Mouse (Mus musculus) CD8-positive naive resting alpha-beta T cell, adult 57 days (primary cell): ENCODE measurements around the gene Crtap. TPM values are rescaled to one million over a fixed set of nuclear protein-coding genes. Genes with fewer than 3 reads are reported as not detected.

Experiments used
- total RNA-seq: library from RNA; stranded (reverse); gene quantifications from one replicate; pipeline ENCODE4 v1.2.4, GENCODE M21; 2023

Gene Crtap
- total RNA-seq = 9.2 TPM

DNA sequence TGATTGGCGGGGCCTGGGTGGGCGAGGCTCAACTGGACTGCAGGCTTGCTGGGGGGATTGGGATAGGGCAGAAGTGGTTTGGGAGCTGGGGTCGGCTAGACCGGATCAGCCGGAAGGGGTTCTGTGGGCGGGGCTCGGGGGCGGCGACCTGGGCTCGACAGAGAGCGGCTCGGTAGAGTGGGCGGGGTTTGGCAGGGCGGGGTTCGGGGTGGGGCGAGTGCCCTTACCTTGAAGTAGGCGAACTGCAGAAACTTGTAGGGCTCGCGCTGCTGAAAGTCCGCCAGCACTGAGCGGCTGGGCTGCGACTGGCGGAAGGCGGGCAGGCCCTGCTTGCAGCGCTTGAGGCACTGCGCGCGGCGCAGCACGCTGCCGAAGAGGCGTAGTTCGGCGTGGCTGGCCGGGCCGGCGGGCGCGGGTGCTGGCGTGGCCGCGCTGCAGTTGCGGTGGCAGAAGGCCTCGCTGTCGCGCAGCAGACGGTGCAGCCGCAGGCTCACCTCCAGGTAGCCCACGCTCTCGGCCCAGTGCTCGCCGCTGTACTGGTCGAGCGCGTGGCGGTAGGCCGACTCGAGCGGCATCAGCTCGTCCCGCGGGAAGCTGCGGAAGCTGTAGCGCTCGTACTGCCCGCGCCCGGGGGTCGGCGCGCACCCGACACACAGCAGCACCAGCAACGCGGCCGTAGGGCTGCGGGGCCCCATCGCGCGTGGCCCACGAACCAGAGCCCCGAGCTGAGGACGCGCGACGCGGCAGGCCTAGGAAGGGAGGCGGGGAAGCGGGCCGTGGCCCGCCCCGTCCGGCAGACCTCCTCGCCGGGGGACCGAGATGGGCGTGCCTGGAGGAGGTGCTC is at the start of gene Crtap:
TSS of gene Crtap (minus strand) at position 771 of the 844 bp plus-strand sequence.

DNA sequence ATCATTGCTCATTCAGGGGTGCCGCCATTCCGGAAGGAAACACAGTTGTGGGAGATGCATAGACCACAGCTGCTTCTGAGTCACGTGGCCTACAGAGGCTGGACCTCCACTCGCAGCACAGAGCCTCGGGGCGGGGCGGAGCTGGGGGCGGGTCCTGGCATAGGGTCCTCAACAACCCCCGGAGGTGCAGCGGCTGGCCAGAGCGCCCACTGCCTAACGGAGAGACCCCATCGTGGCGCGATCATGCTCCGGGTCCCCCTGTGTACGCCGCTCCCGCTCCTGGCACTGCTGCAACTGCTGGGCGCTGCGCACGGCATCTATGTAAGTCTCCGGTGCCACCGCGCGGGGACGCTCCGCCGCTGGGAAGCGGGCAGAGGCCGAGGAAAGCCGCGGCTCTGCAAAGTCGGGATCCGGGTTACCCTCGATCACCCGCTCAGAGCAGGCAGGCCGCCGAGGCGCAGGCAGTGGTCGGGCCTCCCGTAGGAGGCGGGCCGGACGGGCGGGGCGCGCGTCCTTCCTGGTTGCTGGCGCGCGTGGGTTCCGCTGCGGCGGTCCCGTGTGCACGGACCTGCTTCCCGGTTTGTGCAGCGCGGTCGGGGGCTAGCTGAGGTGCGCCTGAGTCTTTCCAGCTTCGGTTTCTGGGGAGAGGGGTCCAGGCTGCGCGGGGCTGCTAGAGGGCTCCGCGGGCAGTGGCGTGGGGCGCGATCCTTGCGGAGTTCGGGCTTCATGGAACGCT is 10.6 kb upstream of the Crtap start, which contains the start of the genes Glb1 and Tmppe:
TSS of gene Glb1 (plus strand) at position 128 of the 736 bp plus-strand sequence.
TSS of gene Tmppe (plus strand) at position 157 of the 736 bp plus-strand sequence.

DNA sequence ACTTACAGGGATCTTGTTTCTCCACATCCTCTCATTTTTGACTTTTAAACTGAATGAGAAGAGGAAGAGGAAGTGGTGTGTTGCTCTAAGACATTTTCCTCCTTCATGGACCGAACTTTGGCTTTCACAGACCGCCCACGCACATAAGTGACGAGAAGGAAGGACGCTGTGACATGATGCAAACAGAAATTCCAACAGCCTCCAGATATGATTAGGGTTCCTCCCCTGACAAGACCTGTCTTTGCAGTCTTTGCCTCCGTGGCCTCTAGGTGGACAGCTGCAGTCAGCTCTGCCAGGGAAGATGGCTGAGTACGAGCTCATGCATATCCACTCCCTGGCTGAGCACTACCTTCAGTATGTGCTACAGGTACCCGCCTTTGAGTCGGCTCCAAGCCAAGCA is 60.6 kb downstream of the Crtap start, which contains the start of gene Bcl2a1c:
TSS of gene Bcl2a1c (plus strand) at position 281 of the 400 bp plus-strand sequence.

Other genes starting within 250 kb of the Crtap start
- gene Bcl2a1c, start 60.5 kb downstream of the Crtap start, total RNA-seq = not detected
- 20.2 TPM for gene Glb1, start 10.4 kb upstream of the Crtap start, total RNA-seq
- gene Tmppe, start 10.4 kb upstream of the Crtap start, total RNA-seq = 13.1 TPM
- 0.61 TPM for gene Ccr4, start 114.2 kb upstream of the Crtap start, total RNA-seq
- gene C130032M10Rik, start 125.0 kb upstream of the Crtap start, total RNA-seq = not detected
- gene Trim71, start 173.7 kb upstream of the Crtap start, total RNA-seq = not detected
- gene Cnot10, start 249.5 kb upstream of the Crtap start, total RNA-seq = 77.8 TPM